Mouse (Mus musculus) stomach, postnatal 0 days (tissue): ENCODE measurements around the gene Agps. TPM values are rescaled to one million over a fixed set of nuclear protein-coding genes. Genes with fewer than 3 reads are reported as not detected.
"Not testable (repeated sequence)": the region's sequence is repeated elsewhere in the genome, so short reads cannot be mapped to it uniquely, and the experiment has no call there.

Experiments used
- ATAC-seq: fragments of 200-750 bp; cut with Nextera tagmentation; 2 replicates; pipeline ENCODE4 v1.8.0; 2017; ENCODE audit not compliant: low FRiP score, low TSS enrichment
- DNase-seq: peaks from one replicate; pipeline ENCODE4 v3.0.0-alpha.2; 2016; ENCODE audit warnings: low spot score
- H3K27ac ChIP-seq: fragments of 300-500 bp; sonication (generic); replicated peaks from 2 replicates; pipeline ENCODE4 v1.5.1; 2014; ENCODE audit warnings: mild to moderate bottlenecking, control low read depth
- H3K27me3 ChIP-seq: fragments of 300-500 bp; sonication (generic); 2 replicates; pipeline ENCODE4 v1.6.1; 2014; ENCODE audit warnings: low read length; ENCODE audit not compliant: control insufficient read depth, insufficient read depth
- H3K36me3 ChIP-seq: fragments of 300-500 bp; sonication (generic); 2 replicates; pipeline ENCODE4 v1.6.1; 2014; ENCODE audit warnings: low read length, mixed read lengths; ENCODE audit not compliant: control insufficient read depth, insufficient read depth
- H3K4me1 ChIP-seq: fragments of 300-500 bp; sonication (generic); replicated peaks from 2 replicates; pipeline ENCODE4 v1.6.1; 2014; ENCODE audit warnings: antibody characterized with exemption; ENCODE audit not compliant: control insufficient read depth, insufficient read depth
- H3K4me2 ChIP-seq: fragments of 300-500 bp; sonication (generic); replicated peaks from 2 replicates; pipeline ENCODE4 v1.6.1; 2014; ENCODE audit warnings: low read depth, mild to moderate bottlenecking, control low read depth, moderate library complexity
- H3K4me3 ChIP-seq: fragments of 300-500 bp; sonication (generic); 2 replicates; pipeline ENCODE4 v1.5.1; 2014; ENCODE audit warnings: low read depth, low read length, control low read depth
- H3K9ac ChIP-seq: fragments of 300-500 bp; sonication (generic); 2 replicates; pipeline ENCODE4 v1.6.1; 2014; ENCODE audit warnings: mild to moderate bottlenecking, low read length, control low read depth, mixed read lengths
- H3K9me3 ChIP-seq: fragments of 300-500 bp; sonication (generic); 2 replicates; pipeline ENCODE4 v1.6.1; 2016; ENCODE audit warnings: low read length; ENCODE audit not compliant: control insufficient read depth
- CTCF ChIP-seq: IDR thresholded peaks from 2 replicates; pipeline ENCODE4 v1.5.1; 2016; ENCODE audit warnings: antibody characterized with exemption, low read depth, mild to moderate bottlenecking, moderate library complexity
- EP300 ChIP-seq: optimal IDR thresholded peaks from 2 replicates; pipeline ENCODE3; 2016; ENCODE audit warnings: antibody characterized with exemption
- WGBS: fragments of 180-500 bp; shearing (Covaris S2); extraction: QIAGEN DNeasy Blood & Tissue Kit; methylation state at CpG from one replicate; pipeline ENCODE4 v1.1.7; 2014; 5-methylcytosine and 5-hydroxymethylcytosine counted together
- polyA plus RNA-seq: library from polyadenylated mRNA; unstranded; fragments of >200 nt; fragmentation: Nextera tagmentation; extraction: Ambion mirVana; gene quantifications from 2 replicates; pipeline ENCODE4 v1.2.1, GENCODE M21; 2015

Agps gene
- polyA plus RNA-seq, 1 experiment from 2014 or later = 12.4 TPM

DNA sequence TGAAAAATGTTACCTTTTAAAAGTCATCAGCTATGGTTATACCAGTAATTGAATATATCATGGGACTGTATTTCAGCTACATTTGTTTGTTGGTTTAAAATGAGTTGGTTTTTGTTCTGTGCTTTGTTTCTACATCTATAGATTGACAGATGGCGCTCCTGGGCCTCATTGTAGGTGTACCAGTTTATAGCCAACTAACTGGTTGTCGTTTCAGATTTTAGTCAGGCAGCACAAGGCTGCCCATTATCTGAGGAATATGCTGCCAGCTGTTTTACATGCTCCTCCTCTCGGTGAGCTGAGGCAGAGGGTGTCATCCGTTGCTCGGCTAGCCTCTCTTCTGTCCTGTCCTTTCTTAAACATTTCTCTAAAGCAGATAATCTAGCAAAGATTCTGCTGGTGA, 94.1 kb downstream of the Agps start:
- Histone ChIP-seq H3K27me3 (no peaks in the 10 kb centered on the region), H3K4me2 (no peak overlapping the region), H3K9me3 (no peaks in the 10 kb centered on the region), H3K4me3 (no peak overlapping the region), H3K9ac (no peak overlapping the region), H3K4me1 (no peaks in the 10 kb centered on the region), H3K27ac (no peak overlapping the region), H3K36me3 (no peaks in the 10 kb centered on the region; the same call in 1 of the 2 replicates)
- 74% methylated on average over 5 of the region's 5 CpGs for WGBS
- ATAC-seq = no peak
- TF ChIP-seq EP300 (no peak), CTCF (no peak)
- DNase-seq = no peak

DNA sequence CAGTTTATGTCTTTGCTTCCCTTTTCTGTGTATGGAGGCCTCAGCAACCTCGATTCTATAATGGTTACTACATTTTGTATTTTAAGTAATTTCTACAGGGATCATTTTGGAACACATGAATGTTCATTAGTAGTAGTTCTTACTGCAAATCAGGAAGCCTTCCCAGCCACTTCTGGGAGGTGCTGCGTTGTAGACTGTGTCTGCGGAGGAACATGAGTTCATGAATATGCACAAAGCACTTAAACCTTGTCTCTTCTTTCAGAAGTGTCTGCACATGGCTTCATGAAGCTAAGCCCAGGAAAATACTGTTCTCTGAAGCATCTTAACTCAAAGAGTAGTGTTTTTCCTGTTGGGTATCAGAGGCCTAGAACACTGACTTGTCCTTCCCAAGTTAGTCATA, 96.0 kb downstream of the Agps start:
- no peak for ATAC-seq
- Histone ChIP-seq H3K4me3 (no peak overlapping the region), H3K36me3 (no peaks in the 10 kb centered on the region; the same call in none of the 2 replicates), H3K27me3 (no peaks in the 10 kb centered on the region), H3K9me3 (no peaks in the 10 kb centered on the region), H3K4me2 (no peak overlapping the region), H3K9ac (no peak overlapping the region), H3K4me1 (no peaks in the 10 kb centered on the region), H3K27ac (no peak overlapping the region)
- WGBS = 93% methylated on average over 3 of the region's 3 CpGs
- DNase-seq = no peak
- no peak for TF ChIP-seq CTCF
- TF ChIP-seq EP300 = no peak

DNA sequence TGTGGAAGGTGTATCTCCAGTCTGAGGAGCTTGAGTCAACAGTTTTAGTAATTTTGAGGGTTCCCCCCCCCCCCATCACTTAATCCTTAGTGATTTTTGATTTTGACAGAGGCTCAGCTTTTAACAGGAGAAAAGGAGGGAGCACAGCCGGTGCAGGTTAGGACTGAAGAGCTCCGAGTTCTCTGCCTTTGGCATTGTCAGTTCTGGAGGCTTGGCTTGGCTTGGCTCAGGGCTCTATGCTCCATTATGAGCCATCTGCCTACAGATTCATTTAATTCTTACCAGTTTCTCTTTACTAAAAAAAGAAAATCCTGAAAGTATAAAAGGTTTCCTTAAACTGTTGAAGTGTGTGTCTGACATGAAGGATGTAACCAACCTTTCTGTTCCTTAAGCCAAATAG, 97.2 kb downstream of the Agps start:
- Histone ChIP-seq H3K4me3 (no peak overlapping the region), H3K9me3 (no peaks in the 10 kb centered on the region), H3K4me1 (no peaks in the 10 kb centered on the region), H3K36me3 (no peaks in the 10 kb centered on the region; the same call in none of the 2 replicates), H3K27me3 (no peaks in the 10 kb centered on the region), H3K9ac (no peak overlapping the region), H3K27ac (no peak overlapping the region), H3K4me2 (no peak overlapping the region)
- no peak for DNase-seq
- WGBS = 83% methylated on average over 2 of the region's 2 CpGs
- no peak for ATAC-seq
- TF ChIP-seq EP300 (no peak), CTCF (no peak)

DNA sequence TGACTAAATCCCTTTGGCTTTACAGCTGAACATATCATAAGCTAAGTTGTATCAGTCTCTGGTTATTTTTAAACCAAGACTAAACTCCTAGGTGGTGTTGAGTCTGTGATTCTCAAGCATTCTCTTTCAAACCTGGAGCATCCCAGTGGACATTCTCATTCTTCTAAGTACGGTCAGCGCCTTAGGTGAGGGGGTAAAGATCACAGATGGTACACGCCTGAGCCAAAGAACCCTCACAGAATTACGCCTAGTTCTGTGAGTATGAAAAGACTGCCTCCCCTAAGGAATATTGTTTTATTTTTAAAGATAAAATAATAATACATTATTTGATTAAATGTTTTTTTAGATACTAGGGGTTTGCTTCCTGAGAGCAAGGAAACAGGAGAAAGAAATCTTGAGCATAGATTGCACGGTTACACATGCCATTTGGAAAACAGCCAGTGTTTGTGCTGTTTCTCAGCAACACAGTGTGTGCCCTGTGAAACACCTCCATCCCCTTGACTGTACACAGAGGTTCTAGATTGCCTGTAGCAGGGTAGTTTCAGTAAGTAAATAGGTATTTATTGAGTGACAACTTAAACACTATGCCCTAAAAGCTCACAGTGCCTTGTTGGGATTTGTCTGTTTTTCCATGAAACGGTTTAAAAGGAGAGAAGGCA, 97.9 kb downstream of the Agps start:
- no peaks in the 10 kb centered on the region; the same call in none of the 2 replicates for H3K36me3 ChIP-seq
- DNase-seq = peak; percentile 59
- peak; percentile 84; the same call in 1 of the 2 replicates for ATAC-seq

DNA sequence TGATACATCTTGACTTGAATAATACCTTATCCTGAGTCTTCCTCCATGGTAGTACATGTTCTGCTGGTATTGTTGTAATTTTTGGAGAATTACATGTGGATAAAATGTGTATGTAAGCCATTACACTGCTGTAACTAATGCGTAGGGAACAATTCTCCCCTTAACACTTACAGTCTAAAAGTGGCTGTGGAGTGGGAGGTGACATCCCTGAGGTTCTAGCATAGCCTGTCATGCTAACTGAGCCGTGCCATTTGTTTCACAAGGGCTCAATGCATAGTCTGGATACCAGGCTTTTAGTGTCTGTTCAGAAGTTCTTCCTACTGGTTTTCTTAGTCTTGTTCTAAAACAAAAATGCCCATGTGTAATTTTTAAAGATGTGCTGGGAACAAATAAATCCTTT, 99.0 kb downstream of the Agps start:
- Histone ChIP-seq H3K4me1 (no peaks in the 10 kb centered on the region), H3K27ac (no peak overlapping the region), H3K9ac (no peak overlapping the region), H3K4me2 (no peak overlapping the region), H3K9me3 (no peaks in the 10 kb centered on the region), H3K36me3 (no peaks in the 10 kb centered on the region; the same call in none of the 2 replicates), H3K4me3 (no peak overlapping the region), H3K27me3 (no peaks in the 10 kb centered on the region)
- DNase-seq = no peak
- ATAC-seq = no peak
- TF ChIP-seq EP300 (no peak), CTCF (no peak)
- WGBS = 91% methylated on average over 2 of the region's 2 CpGs

More for the DNA sequence above, 97.9 kb downstream of the Agps start:
- 77% methylated on average over 6 of the region's 6 CpGs for WGBS
- Histone ChIP-seq H3K4me1 (no peaks in the 10 kb centered on the region), H3K9me3 (no peaks in the 10 kb centered on the region), H3K4me3 (no peak overlapping the region), H3K4me2 (no peak overlapping the region), H3K9ac (no peak overlapping the region), H3K27me3 (no peaks in the 10 kb centered on the region), H3K27ac (no peak overlapping the region)
- TF ChIP-seq EP300 = no peak
- TF ChIP-seq CTCF = no peak

DNA sequence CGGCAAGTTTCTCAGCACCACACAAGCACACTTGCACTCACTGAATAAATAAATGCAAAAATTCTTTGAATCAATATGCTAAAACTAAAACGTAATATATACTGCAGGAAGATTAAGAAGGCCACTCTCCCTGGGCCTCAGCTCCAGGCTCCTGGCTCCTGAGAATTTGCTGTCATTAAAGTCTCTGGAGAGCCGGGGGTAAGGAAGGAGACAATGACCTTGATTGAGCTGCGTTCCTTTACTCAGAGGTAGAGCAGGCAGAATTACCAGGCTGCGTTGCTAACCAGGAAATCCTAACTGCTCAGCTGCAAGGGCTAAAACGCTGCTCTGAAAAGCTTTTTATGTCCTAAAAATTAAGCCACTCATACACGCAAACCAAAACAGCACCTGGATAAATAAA, 101.6 kb downstream of the Agps start:
- Histone ChIP-seq H3K4me3 (no peak overlapping the region), H3K9me3 (no peaks in the 10 kb centered on the region), H3K36me3 (no peaks in the 10 kb centered on the region; the same call in 1 of the 2 replicates), H3K27me3 (no peaks in the 10 kb centered on the region), H3K9ac (no peak overlapping the region; the same call in 1 of the 2 replicates), H3K4me2 (no peak overlapping the region), H3K4me1 (no peaks in the 10 kb centered on the region), H3K27ac (peak overlapping the region; percentile 61)
- TF ChIP-seq CTCF = no peak
- TF ChIP-seq EP300 = no peak
- WGBS = 23% methylated on average over 7 of the region's 7 CpGs
- ATAC-seq (no peak), DNase-seq (peak; percentile 21)

DNA sequence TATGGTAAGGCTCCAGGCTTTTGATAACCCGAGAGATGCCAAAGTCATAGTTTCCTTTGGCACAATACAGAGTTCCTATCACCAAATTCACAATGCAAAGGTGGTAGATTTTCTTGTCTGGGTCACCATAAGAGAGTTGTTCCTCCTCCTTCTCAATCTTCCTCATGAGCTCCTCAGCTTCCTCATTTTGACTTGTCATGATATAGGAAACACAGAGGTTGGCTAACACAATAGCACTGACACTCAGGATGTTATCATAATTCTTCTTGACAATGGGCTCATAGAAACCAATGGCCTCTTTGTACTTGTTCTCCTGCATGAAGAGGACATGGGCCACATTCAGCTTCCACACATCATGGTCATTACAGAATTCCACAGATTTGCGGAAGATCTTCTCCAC, 104.7 kb downstream of the Agps start:
- H3K4me2 ChIP-seq, H3K27me3 ChIP-seq, ATAC-seq, H3K4me3 ChIP-seq, H3K9ac ChIP-seq, DNase-seq, H3K9me3 ChIP-seq, H3K36me3 ChIP-seq, H3K4me1 ChIP-seq, H3K27ac ChIP-seq: not testable (repeated sequence)
- WGBS = 91% methylated on average over 2 of the region's 2 CpGs

DNA sequence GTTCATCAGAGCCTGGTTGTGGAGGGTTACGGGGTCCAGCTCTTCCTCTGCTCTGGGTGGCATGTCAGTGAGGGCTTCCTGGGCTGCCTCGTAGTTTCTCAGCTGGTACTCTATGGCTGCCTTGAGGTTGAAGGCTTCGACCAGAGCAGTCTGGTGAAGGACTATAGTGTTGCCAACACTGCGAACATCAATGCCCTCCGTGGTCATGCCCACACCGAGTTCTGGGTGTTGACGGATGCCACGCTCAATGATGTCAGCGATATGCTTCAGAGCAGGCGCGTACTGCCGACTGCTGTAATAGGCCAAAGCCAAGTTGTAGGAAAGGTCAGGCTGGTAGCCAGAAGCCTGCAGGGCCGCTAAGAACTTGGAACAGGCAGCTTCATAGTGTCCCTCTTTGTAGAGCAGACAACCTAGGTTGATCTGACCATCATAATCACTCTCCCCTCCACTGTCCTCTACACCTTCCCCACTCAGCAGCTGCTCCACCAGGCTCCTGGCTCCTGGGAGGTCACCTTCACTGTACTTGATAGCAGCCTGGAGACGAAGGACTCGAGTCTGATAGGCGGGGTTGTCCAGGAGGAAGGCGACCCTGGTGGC, 105.6 kb downstream of the Agps start:
- 74% methylated on average over 13 of the region's 17 CpGs for WGBS
- H3K4me3 ChIP-seq = peak overlapping the region; percentile 54
- H3K36me3 ChIP-seq, H3K9me3 ChIP-seq, H3K27me3 ChIP-seq, H3K4me1 ChIP-seq, ATAC-seq, DNase-seq: not testable (repeated sequence)
- H3K9ac ChIP-seq = peak overlapping the region; percentile 56; the same call in 1 of the 2 replicates
- H3K27ac ChIP-seq = 0 out of 2 replicates have a peak overlapping the region, but pooled peaks have one; percentile 45
- peak overlapping the region; percentile 62 for H3K4me2 ChIP-seq
